Mouse (Mus musculus): ENCODE results near the gene Ssrp1.
A peak's percentile ranks its signal among the peaks of the same experiment; 100 is the strongest.

GRCm38 (mm10) chr2:85022043-85022442 lies 15.0 kb upstream of the Ssrp1 start:
- TF ChIP-seq CTCF (IDR thresholded peaks at IDR 0.05; ENCODE audit: low read depth, low read length) (peak; percentile 82), POLR2A (IDR thresholded peaks at IDR 0.05; ENCODE audit: extremely low read depth, insufficient read depth, low read length) (no peak)
